Mouse (Mus musculus) C2C12 (cell line): Measurements from ENCODE around the gene Ank3. TPM values are rescaled to one million over a fixed set of nuclear protein-coding genes. Genes with fewer than 3 reads are reported as not detected.
A peak's percentile ranks its signal among the peaks of the same experiment; 100 is the strongest.

Experiments used
- H3K27me3 ChIP-seq: one replicate; pipeline ENCODE4 v1.6.1; 2011; ENCODE audit not compliant: control insufficient read depth, insufficient read depth, insufficient read length
- H3K36me3 ChIP-seq: one replicate; pipeline ENCODE4 v1.6.1; 2011; ENCODE audit not compliant: control insufficient read depth, insufficient read depth
- H3K4me3 ChIP-seq: one replicate; pipeline ENCODE4 v1.5.1; 2011; ENCODE audit warnings: mild to moderate bottlenecking, control low read depth; ENCODE audit not compliant: poor library complexity, insufficient read depth, severe bottlenecking
- H3K79me2 ChIP-seq: one replicate; pipeline ENCODE4 v1.6.1; 2011; ENCODE audit not compliant: control insufficient read depth, insufficient read depth
- H3K79me3 ChIP-seq: one replicate; pipeline ENCODE4 v1.6.1; 2011; ENCODE audit warnings: low read depth, control low read depth
- H3ac ChIP-seq: one replicate; pipeline ENCODE3; 2011; ENCODE audit warnings: low read depth; ENCODE audit not compliant: control insufficient read depth, insufficient read length
- CEBPB ChIP-seq: IDR thresholded peaks from one replicate; pipeline ENCODE4 v1.6.1; 2011; ENCODE audit warnings: low read depth, mild to moderate bottlenecking, control low read depth, moderate library complexity
- CTCF ChIP-seq: IDR thresholded peaks from one replicate; pipeline ENCODE4 v1.5.1; 2011; ENCODE audit not compliant: control insufficient read depth, insufficient read depth, insufficient read length
- FOSL1 ChIP-seq: IDR thresholded peaks from one replicate; pipeline ENCODE4 v1.8.0; 2011; ENCODE audit warnings: mild to moderate bottlenecking, low read length; ENCODE audit not compliant: poor library complexity, insufficient read depth, severe bottlenecking
- MAX ChIP-seq: IDR thresholded peaks from one replicate; pipeline ENCODE4 v1.6.1; 2011; ENCODE audit warnings: mild to moderate bottlenecking, control low read depth
- MYOD1 ChIP-seq: IDR thresholded peaks from one replicate; pipeline ENCODE4 v1.6.1; 2011; ENCODE audit warnings: low read depth; ENCODE audit not compliant: control insufficient read depth, insufficient read length
- MYOG ChIP-seq: IDR thresholded peaks from one replicate; pipeline ENCODE4 v1.6.1; 2011; ENCODE audit not compliant: control insufficient read depth, insufficient read length; ENCODE audit errors: extremely low read depth
- USF1 ChIP-seq: IDR thresholded peaks from one replicate; pipeline ENCODE4 v1.6.1; 2011; ENCODE audit warnings: low read depth, mild to moderate bottlenecking, control low read depth, moderate library complexity
- polyA plus RNA-seq: library from polyadenylated mRNA; unstranded; fragments of >200 nt; fragmentation: generic; extraction: Trizol; gene quantifications from one replicate; pipeline ENCODE4 v1.2.1, GENCODE M21; 2012; ENCODE audit warnings: missing spikeins

Gene Ank3
- polyA plus RNA-seq, 1 experiment: 9.8 TPM

DNA sequence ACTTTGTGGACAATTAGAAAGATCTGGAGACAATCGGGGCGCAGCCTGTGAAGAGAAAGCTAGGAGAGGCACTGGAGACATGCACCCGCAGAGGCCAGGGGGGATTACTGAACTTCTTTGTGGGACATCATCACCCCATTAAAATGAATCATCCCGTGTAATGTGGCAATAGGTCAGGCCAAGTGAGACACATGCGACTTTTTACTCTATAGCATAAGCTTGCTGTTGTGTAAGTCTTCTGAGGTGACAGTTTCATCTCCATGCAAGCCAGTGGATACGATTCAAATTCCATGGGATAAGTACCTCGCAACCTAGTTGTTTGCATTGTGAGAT is 179.1 kb downstream of the Ank3 start:
- Histone ChIP-seq H3K79me3 (no peaks in the 10 kb centered on the region), H3K79me2 (no peaks in the 10 kb centered on the region), H3K27me3 (no peaks in the 10 kb centered on the region), H3ac (no peak overlapping the region), H3K36me3 (no peaks in the 10 kb centered on the region), H3K4me3 (no peak overlapping the region)
- peak; percentile 83 for TF ChIP-seq CEBPB
- no peak for TF ChIP-seq MAX

DNA sequence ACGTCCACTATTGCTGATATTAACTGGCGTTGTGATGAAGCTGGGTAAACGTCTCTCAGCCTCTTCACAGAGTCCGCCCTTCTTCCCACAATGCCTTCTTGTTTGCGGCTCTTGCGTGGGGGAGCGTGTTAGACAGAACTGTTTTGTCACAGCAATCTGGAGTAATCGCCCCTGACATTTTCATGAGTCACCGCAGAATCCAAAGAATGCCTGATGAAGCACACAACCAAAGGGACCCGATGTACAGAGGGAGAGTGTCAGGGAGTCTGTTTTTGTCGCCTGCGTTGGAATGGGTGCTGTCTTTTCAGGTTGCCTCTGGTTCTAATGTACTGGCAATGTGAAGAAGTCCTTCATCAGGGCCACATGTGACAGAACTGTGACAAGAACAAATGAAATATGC is 181.0 kb downstream of the Ank3 start:
- Histone ChIP-seq H3K4me3 (no peak overlapping the region), H3K79me3 (no peaks in the 10 kb centered on the region), H3K36me3 (no peaks in the 10 kb centered on the region), H3K79me2 (no peaks in the 10 kb centered on the region), H3K27me3 (no peaks in the 10 kb centered on the region), H3ac (no peak overlapping the region)
- TF ChIP-seq MAX (no peak), FOSL1 (peak; percentile 24), MYOD1 (no peak), CEBPB (no peak)

- Histone ChIP-seq H3ac (no peak overlapping the region), H3K79me2 (no peaks in the 10 kb centered on the region), H3K79me3 (no peaks in the 10 kb centered on the region), H3K4me3 (no peak overlapping the region), H3K27me3 (no peaks in the 10 kb centered on the region), H3K36me3 (no peaks in the 10 kb centered on the region)
- TF ChIP-seq MAX (no peak), MYOG (no peak), USF1 (no peak), CEBPB (no peak), CTCF (no peak), FOSL1 (no peak), MYOD1 (no peak)
These were observed 183.0 kb downstream of the Ank3 start for GRCm38 (mm10) chr10:69581525-69581924.

- Histone ChIP-seq H3K36me3 (no peaks in the 10 kb centered on the region), H3ac (no peak overlapping the region), H3K27me3 (no peaks in the 10 kb centered on the region), H3K79me3 (no peaks in the 10 kb centered on the region), H3K4me3 (no peak overlapping the region), H3K79me2 (no peaks in the 10 kb centered on the region)
- TF ChIP-seq MYOG (no peak), FOSL1 (no peak), CTCF (no peak), MYOD1 (no peak), USF1 (no peak), MAX (no peak), CEBPB (no peak)
These were observed 185.4 kb downstream of the Ank3 start for GRCm38 (mm10) chr10:69583874-69584481.

GRCm38 (mm10) chr10:69584566-69584965 is 186.0 kb downstream of the Ank3 start:
- no peaks in the 10 kb centered on the region for H3K79me3 ChIP-seq
- H3K27me3 ChIP-seq: no peaks in the 10 kb centered on the region
- no peak overlapping the region for H3K4me3 ChIP-seq
- no peak for TF ChIP-seq CTCF
- no peak for TF ChIP-seq MYOG
- TF ChIP-seq MAX: no peak
- TF ChIP-seq CEBPB: no peak
- no peak for TF ChIP-seq USF1
- no peak for TF ChIP-seq MYOD1
- no peak for TF ChIP-seq FOSL1
- no peak overlapping the region for H3ac ChIP-seq
- H3K79me2 ChIP-seq: no peaks in the 10 kb centered on the region
- H3K36me3 ChIP-seq: no peaks in the 10 kb centered on the region

DNA sequence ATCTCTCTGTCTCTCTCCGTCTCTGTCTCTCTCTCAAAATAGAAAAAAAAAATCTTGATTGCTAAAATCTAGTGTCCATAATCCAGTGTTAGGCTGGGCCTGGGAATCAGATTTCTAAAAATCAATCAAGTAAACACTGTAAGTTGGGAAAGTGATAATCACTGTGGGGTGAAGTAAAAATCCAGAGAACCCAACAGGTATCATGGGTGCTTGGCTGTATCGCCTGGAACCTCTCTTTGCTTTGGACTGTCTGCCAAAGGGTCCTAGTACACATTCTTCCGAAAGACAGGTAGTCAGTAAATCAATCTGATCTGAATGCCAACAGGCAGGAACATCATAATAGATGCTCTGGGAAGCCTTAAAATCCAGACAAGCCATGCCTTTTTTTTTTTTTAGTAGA is 186.7 kb downstream of the Ank3 start:
- no peak overlapping the region for H3ac ChIP-seq
- no peak overlapping the region for H3K4me3 ChIP-seq
- TF ChIP-seq MYOG (no peak), USF1 (no peak), MYOD1 (no peak), MAX (no peak), CEBPB (no peak), FOSL1 (no peak), CTCF (no peak)
- H3K79me2 ChIP-seq: no peaks in the 10 kb centered on the region
- H3K79me3 ChIP-seq: no peaks in the 10 kb centered on the region
- H3K36me3 ChIP-seq: no peaks in the 10 kb centered on the region
- no peaks in the 10 kb centered on the region for H3K27me3 ChIP-seq
